Mouse (Mus musculus): ENCODE data around the gene Exoc4. TPM values are rescaled to one million over a fixed set of nuclear protein-coding genes. Genes with fewer than 3 reads are reported as not detected.

Gene Exoc4
- 68.1 and 70.0 TPM in 2 replicates for polyA plus RNA-seq (2015; fragmentation: Nextera tagmentation; extraction: Ambion mirVana)

DNA sequence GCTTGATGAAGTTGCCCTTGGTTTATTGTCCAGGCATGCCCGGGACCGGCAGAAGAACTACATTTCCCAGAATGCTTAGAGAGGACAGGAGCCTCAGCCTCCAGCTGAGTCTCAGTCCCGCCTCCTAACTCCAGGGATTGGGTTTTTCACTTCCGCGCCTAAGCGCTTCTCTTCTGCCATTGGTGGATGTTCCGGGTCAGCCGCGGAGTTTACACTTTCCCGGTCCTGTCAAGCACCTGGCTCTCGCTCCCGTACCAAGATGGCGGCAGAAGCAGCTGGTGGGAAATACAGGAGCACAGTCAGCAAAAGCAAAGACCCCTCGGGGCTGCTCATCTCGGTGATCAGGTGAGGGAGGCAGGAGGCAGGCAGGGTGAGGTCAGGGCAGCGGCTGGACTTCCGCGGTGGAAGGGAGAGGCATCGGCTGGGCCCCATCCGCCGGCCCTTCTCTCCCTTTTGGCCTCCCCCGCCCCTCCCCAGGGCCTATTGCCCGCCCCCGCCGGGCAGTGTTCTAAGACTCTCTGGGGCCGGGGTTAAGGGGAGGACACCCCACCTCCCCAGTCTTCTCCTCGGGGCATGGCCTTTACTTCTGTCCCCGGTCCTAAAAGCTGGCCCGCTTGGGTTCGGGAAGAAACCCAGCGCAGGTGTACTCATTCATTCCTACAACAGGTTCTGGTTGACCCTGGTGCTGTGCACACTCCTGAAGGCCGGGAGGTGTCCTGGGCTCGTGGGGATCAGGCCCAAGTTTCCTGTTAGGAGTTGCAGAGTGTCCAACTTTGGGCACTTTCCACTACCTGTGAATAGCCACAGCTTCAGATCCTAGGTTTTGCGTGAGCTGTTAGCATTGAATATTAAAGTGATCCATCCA is at the start of gene Exoc4:
Gene Exoc4, plus strand, starts transcription at position 192 of the 865 bp plus-strand sequence.
- Histone ChIP-seq H3K4me2 (ENCODE audit: low read length) (peak within 1 kb of the TSS; percentile 91), H3K27ac (ENCODE audit: low read length) (peak within 1 kb of the TSS; percentile 29), H3K4me3 (replicated peaks; ENCODE audit: low read length) (peak within 1 kb of the TSS; percentile 68), H3K9ac (replicated peaks; ENCODE audit: low read depth, low read length) (peak within 1 kb of the TSS; percentile 84), H3K9me3 (ENCODE audit: control insufficient read depth, low read length) (no peaks in the 10 kb centered on the region), H3K36me3 (ENCODE audit: control insufficient read depth, insufficient read depth) (no peaks in the 10 kb centered on the region), H3K4me1 (replicated peaks; ENCODE audit: control insufficient read depth, insufficient read depth, low read length) (peaks cover 11% of the 10 kb centered on the region), H3K27me3 (replicated peaks; ENCODE audit: control insufficient read depth, insufficient read depth, low read length) (no peaks in the 10 kb centered on the region)
- peak; percentile 100 for ATAC-seq
- 3% methylated on average over 34 of the region's 34 CpGs for WGBS

DNA sequence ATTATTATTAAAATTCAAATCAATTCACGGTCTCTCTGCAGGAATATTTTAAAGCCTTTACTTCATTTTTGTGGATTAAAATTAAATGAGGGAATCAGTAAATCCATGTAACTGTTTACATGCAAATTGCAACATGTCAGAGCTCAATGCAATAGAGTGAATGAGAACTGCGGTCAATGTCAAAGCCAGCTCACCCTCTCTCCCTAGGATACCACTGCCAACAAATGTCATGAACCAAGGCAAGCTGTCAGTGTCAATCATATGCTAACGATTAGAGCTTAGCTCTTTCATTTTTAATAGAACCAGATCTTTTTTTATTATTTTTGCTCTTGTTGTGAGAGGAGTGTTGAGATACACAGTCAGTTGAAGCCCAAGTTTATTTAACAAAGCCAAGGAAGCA is 30.1 kb upstream of the Exoc4 start:
- 45% methylated on average over 3 of the region's 3 CpGs for WGBS
- Histone ChIP-seq H3K4me3 (replicated peaks; ENCODE audit: low read length) (no peak overlapping the region), H3K27me3 (replicated peaks; ENCODE audit: control insufficient read depth, insufficient read depth, low read length) (no peaks in the 10 kb centered on the region), H3K9me3 (ENCODE audit: control insufficient read depth, low read length) (no peaks in the 10 kb centered on the region), H3K36me3 (ENCODE audit: control insufficient read depth, insufficient read depth) (no peaks in the 10 kb centered on the region), H3K27ac (ENCODE audit: low read length) (no peak overlapping the region), H3K4me2 (ENCODE audit: low read length) (no peak overlapping the region), H3K9ac (replicated peaks; ENCODE audit: low read depth, low read length) (no peak overlapping the region), H3K4me1 (replicated peaks; ENCODE audit: control insufficient read depth, insufficient read depth, low read length) (no peaks in the 10 kb centered on the region; the same call in 1 of the 2 replicates)
- no peak for ATAC-seq

DNA sequence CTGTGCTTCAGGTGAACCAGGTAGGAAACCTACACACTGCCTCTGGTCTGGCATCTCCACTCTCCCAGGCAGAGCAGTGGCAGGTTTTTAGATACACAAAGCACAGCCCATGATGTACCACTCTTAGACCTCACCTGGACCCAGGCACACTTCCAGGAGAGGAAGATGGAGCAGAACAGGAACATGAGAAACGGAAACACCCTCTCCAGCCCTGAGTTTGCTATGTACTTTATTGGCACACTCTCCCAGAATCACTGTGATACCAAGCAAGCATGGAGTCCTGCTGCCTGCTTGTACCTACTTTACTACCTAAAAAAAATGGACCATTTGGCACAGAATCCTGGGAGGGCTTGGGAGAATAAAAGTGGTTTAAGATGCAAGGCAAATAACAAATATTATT is 22.2 kb upstream of the Exoc4 start:
- Histone ChIP-seq H3K4me3 (replicated peaks; ENCODE audit: low read length) (no peak overlapping the region), H3K9ac (replicated peaks; ENCODE audit: low read depth, low read length) (no peak overlapping the region), H3K27ac (ENCODE audit: low read length) (no peak overlapping the region), H3K4me1 (replicated peaks; ENCODE audit: control insufficient read depth, insufficient read depth, low read length) (no peaks in the 10 kb centered on the region), H3K9me3 (ENCODE audit: control insufficient read depth, low read length) (no peaks in the 10 kb centered on the region), H3K4me2 (ENCODE audit: low read length) (no peak overlapping the region), H3K27me3 (replicated peaks; ENCODE audit: control insufficient read depth, insufficient read depth, low read length) (no peaks in the 10 kb centered on the region), H3K36me3 (ENCODE audit: control insufficient read depth, insufficient read depth) (no peaks in the 10 kb centered on the region)
- no peak for ATAC-seq
- WGBS = 79% methylated on average over 1 of the region's 1 CpGs

DNA sequence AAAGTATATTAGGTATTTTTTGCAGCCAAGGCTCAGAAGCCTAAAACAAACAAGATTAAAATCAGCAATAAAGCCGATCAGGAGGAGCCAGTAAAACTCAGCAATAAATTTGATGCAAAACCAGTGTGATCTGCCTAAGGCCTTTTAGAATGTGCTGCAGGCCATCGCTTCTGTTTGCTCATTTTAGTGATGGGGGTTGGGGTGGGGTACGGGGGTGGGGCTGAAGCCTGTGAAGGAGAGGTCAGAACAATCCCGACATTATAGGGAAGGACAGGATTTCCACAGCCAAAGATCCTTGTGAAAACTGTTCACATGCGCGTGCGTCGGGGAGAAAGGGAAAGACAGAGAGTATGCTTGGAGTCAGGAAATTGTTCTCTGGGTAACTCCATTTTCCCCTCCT is 21.5 kb upstream of the Exoc4 start:
- Histone ChIP-seq H3K27me3 (replicated peaks; ENCODE audit: control insufficient read depth, insufficient read depth, low read length) (no peaks in the 10 kb centered on the region), H3K9ac (replicated peaks; ENCODE audit: low read depth, low read length) (no peak overlapping the region), H3K4me2 (ENCODE audit: low read length) (no peak overlapping the region), H3K27ac (ENCODE audit: low read length) (no peak overlapping the region), H3K9me3 (ENCODE audit: control insufficient read depth, low read length) (no peaks in the 10 kb centered on the region), H3K36me3 (ENCODE audit: control insufficient read depth, insufficient read depth) (no peaks in the 10 kb centered on the region), H3K4me1 (replicated peaks; ENCODE audit: control insufficient read depth, insufficient read depth, low read length) (no peaks in the 10 kb centered on the region), H3K4me3 (replicated peaks; ENCODE audit: low read length) (no peak overlapping the region)
- WGBS = 60% methylated on average over 8 of the region's 8 CpGs
- no peak for ATAC-seq

DNA sequence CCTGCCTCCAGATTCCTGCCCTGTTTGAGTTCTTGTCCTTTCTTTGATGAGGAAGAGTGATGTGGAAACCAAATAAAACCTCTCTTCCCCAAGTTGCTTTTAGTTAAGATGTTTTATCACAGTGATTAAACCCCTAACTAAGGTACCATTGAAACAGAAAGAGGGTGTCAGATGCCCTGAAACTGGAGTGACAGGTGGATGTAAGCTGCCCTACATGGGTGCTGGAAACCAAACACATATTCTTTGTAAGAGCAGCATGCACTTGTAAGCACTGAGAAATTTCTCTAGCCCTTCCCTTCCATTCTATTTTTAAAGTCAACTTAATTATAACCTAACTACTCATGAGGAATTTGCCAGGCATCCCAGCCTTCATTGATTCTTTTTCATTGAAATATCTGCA is 7.6 kb upstream of the Exoc4 start:
- no peak overlapping the region for H3K27ac ChIP-seq (ENCODE audit: low read length)
- no peak overlapping the region for H3K9ac ChIP-seq (replicated peaks; ENCODE audit: low read depth, low read length)
- H3K4me1 ChIP-seq (replicated peaks; ENCODE audit: control insufficient read depth, insufficient read depth, low read length) = no peaks in the 10 kb centered on the region
- no peaks in the 10 kb centered on the region for H3K36me3 ChIP-seq (ENCODE audit: control insufficient read depth, insufficient read depth)
- no peak for ATAC-seq
- no peaks in the 10 kb centered on the region for H3K9me3 ChIP-seq (ENCODE audit: control insufficient read depth, low read length)
- H3K27me3 ChIP-seq (replicated peaks; ENCODE audit: control insufficient read depth, insufficient read depth, low read length) = no peaks in the 10 kb centered on the region
- H3K4me3 ChIP-seq (replicated peaks; ENCODE audit: low read length) = no peak overlapping the region
- H3K4me2 ChIP-seq (ENCODE audit: low read length) = no peak overlapping the region

DNA sequence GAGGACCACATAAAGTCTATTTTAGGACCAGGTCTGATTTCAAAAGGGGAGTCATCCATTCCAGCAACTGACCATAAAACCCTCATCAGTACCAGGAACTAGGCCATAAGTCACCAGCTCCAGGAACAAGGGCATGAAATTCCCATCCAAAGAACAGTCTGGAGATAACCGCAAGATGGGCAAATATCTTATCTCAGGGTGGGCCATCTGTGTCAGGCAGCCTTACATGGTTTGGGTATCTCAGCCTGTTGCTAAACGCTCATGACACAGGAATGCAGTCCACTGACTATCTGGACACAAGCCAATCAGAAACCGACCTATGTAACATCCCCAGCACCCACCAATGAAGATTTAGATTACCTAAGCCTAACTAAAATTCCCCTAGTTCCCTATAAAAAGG is 4.3 kb upstream of the Exoc4 start:
- 83% methylated on average over 3 of the region's 3 CpGs for WGBS
- Histone ChIP-seq H3K9me3 (ENCODE audit: control insufficient read depth, low read length) (no peaks in the 10 kb centered on the region), H3K9ac (replicated peaks; ENCODE audit: low read depth, low read length) (no peak overlapping the region), H3K36me3 (ENCODE audit: control insufficient read depth, insufficient read depth) (no peaks in the 10 kb centered on the region), H3K27me3 (replicated peaks; ENCODE audit: control insufficient read depth, insufficient read depth, low read length) (no peaks in the 10 kb centered on the region), H3K4me2 (ENCODE audit: low read length) (no peak overlapping the region), H3K4me1 (replicated peaks; ENCODE audit: control insufficient read depth, insufficient read depth, low read length) (no peaks in the 10 kb centered on the region; the same call in 1 of the 2 replicates), H3K4me3 (replicated peaks; ENCODE audit: low read length) (no peak overlapping the region), H3K27ac (ENCODE audit: low read length) (no peak overlapping the region)
- ATAC-seq = no peak

DNA sequence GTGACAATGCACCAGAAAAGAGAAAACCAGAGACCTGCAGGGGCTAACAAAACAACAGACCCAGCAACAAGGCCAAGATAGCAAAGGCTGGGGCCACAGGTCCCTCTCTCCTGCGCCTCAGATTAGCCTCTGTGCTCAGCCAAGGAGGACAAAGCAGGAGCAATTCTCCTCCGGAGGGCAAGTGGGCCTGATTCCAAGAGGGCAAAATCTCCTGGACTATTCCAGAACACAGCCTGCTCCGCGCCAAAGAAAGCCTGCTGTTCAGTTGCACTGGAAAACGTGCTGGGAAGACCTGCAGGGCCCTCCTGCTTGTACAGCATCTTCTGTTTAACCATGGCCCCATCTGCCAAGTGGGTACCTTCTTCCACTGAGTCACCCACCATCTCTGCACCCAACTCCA is 1.7 kb upstream of the Exoc4 start:
- peaks cover 8% of the 10 kb centered on the region for H3K4me1 ChIP-seq (replicated peaks; ENCODE audit: control insufficient read depth, insufficient read depth, low read length)
- H3K36me3 ChIP-seq (ENCODE audit: control insufficient read depth, insufficient read depth) = no peaks in the 10 kb centered on the region
- no peak overlapping the region for H3K9ac ChIP-seq (replicated peaks; ENCODE audit: low read depth, low read length)
- no peak for ATAC-seq
- no peak overlapping the region for H3K4me2 ChIP-seq (ENCODE audit: low read length)
- no peaks in the 10 kb centered on the region for H3K27me3 ChIP-seq (replicated peaks; ENCODE audit: control insufficient read depth, insufficient read depth, low read length)
- H3K27ac ChIP-seq (ENCODE audit: low read length) = no peak overlapping the region
- WGBS = 71% methylated on average over 5 of the region's 5 CpGs
- no peak overlapping the region for H3K4me3 ChIP-seq (replicated peaks; ENCODE audit: low read length)
- H3K9me3 ChIP-seq (ENCODE audit: control insufficient read depth, low read length) = no peaks in the 10 kb centered on the region

DNA sequence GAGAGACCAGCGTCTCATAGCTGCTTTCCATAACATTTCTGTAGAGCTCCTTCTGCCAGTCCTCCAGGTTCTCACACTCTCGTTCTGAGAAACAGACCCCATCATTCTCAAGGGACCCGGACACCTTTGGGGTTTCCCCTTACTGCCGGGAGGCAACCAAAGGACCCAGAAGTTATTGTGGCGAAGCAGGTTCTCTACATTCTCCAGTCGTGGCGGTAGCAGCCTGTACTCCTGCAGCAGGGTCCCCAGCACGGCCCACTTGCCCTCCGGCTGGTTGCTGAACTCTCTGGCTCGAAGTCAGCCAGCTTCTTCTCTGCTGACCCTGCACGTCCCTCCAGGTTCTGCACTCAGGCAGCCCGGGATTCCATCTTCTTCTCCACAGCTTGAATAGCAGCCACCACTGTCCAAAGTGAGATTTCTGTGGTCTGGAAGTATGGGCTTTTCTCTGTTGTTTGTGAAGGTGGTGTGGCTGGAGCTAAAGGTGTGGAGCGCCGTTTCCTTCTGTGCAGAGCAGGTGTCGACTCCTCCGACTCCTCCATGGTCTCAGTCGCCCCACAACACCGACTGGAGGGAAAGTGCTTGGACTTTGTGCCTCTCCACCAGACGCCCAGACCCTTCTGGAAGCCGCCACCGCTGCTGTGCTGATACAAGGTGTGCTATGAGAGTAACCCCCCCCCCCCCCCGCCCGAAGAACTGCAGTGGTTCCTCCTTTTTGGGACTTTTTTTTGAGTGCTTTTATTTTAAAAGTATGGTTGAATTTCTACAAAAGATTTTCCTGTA is 1.1 kb upstream of the Exoc4 start:
- no peak for ATAC-seq
- H3K4me3 ChIP-seq (replicated peaks; ENCODE audit: low read length) = no peak overlapping the region
- no peaks in the 10 kb centered on the region for H3K27me3 ChIP-seq (replicated peaks; ENCODE audit: control insufficient read depth, insufficient read depth, low read length)
- H3K9me3 ChIP-seq (ENCODE audit: control insufficient read depth, low read length) = no peaks in the 10 kb centered on the region
- no peak overlapping the region for H3K27ac ChIP-seq (ENCODE audit: low read length)
- no peak overlapping the region for H3K4me2 ChIP-seq (ENCODE audit: low read length)
- H3K9ac ChIP-seq (replicated peaks; ENCODE audit: low read depth, low read length) = no peak overlapping the region
- peaks cover 11% of the 10 kb centered on the region for H3K4me1 ChIP-seq (replicated peaks; ENCODE audit: control insufficient read depth, insufficient read depth, low read length)
- 90% methylated on average over 23 of the region's 23 CpGs for WGBS
- H3K36me3 ChIP-seq (ENCODE audit: control insufficient read depth, insufficient read depth) = no peaks in the 10 kb centered on the region

DNA sequence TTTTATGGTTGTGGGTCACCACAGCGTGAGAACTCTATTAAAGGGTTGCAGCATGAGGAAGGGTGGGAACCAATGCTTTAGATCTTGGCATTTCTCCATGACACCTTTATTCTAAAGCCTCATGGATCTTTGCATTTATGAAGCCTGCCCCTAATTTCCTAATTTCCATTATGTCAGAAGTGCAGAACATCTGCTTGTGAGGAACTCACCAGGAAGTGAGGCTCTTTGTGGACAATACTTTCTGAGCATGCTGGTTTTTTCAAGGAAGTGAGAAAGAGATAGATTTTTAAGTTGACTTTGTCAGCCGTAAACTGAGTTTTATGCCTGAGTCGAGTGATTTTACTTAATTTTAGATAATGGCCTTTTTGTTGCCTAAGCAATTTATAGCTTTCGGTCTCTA is 7.8 kb downstream of the Exoc4 start:
- no peaks in the 10 kb centered on the region for H3K9me3 ChIP-seq (ENCODE audit: control insufficient read depth, low read length)
- no peak overlapping the region for H3K4me3 ChIP-seq (replicated peaks; ENCODE audit: low read length)
- H3K27ac ChIP-seq (ENCODE audit: low read length) = no peak overlapping the region
- H3K4me2 ChIP-seq (ENCODE audit: low read length) = no peak overlapping the region
- H3K4me1 ChIP-seq (replicated peaks; ENCODE audit: control insufficient read depth, insufficient read depth, low read length) = peaks cover 9% of the 10 kb centered on the region
- WGBS = 44% methylated on average over 4 of the region's 4 CpGs
- ATAC-seq = no peak
- no peaks in the 10 kb centered on the region for H3K27me3 ChIP-seq (replicated peaks; ENCODE audit: control insufficient read depth, insufficient read depth, low read length)
- no peak overlapping the region for H3K9ac ChIP-seq (replicated peaks; ENCODE audit: low read depth, low read length)
- H3K36me3 ChIP-seq (ENCODE audit: control insufficient read depth, insufficient read depth) = no peaks in the 10 kb centered on the region

All from forebrain, embryonic 16.5 days (tissue).